Mouse (Mus musculus) lung, postnatal 14 days (tissue): Measurements from ENCODE around the gene Zglp1.
"Not testable (repeated sequence)": the region's sequence is repeated elsewhere in the genome, so short reads cannot be mapped to it uniquely, and the experiment has no call there.

ENCODE experiments used
- DNase-seq: peaks from one replicate; pipeline ENCODE4 v3.0.0; 2021

The Zglp1 gene

GRCm38 (mm10) chr9:21062928-21063327, 4.0 kb downstream of the Zglp1 start:
- DNase-seq: no peak

GRCm38 (mm10) chr9:21051578-21051977, 15.3 kb downstream of the Zglp1 start:
- DNase-seq: no peak

GRCm38 (mm10) chr9:21045235-21045634, 21.7 kb downstream of the Zglp1 start:
- no peak for DNase-seq

GRCm38 (mm10) chr9:21044785-21045184, 22.1 kb downstream of the Zglp1 start:
- DNase-seq: not testable (repeated sequence)

GRCm38 (mm10) chr9:21043563-21043962, 23.3 kb downstream of the Zglp1 start:
- DNase-seq: no peak

GRCm38 (mm10) chr9:21041308-21041707, 25.6 kb downstream of the Zglp1 start:
- DNase-seq: no peak

- no peak for DNase-seq
Measured at GRCm38 (mm10) chr9:21039779-21040178, 27.1 kb downstream of the Zglp1 start.

GRCm38 (mm10) chr9:21037481-21037891, 29.4 kb downstream of the Zglp1 start:
- no peak for DNase-seq

- no peak for DNase-seq
Measured at GRCm38 (mm10) chr9:21036666-21037065, 30.2 kb downstream of the Zglp1 start.

GRCm38 (mm10) chr9:21036161-21036560, 30.7 kb downstream of the Zglp1 start:
- DNase-seq: no peak

- DNase-seq: no peak
Measured at GRCm38 (mm10) chr9:21035586-21035985, 31.3 kb downstream of the Zglp1 start.

GRCm38 (mm10) chr9:21034481-21035085, 32.3 kb downstream of the Zglp1 start:
- no peak for DNase-seq

GRCm38 (mm10) chr9:21033136-21033535, 33.8 kb downstream of the Zglp1 start:
- peak; percentile 91 for DNase-seq

GRCm38 (mm10) chr9:21032491-21032890, 34.4 kb downstream of the Zglp1 start:
- no peak for DNase-seq

GRCm38 (mm10) chr9:21031896-21032351, 35.0 kb downstream of the Zglp1 start, which contains the start of gene Icam5:
Gene Icam5 (plus strand): TSS chr9:21032073.
- no peak for DNase-seq

- no peak for DNase-seq
Measured at GRCm38 (mm10) chr9:21031251-21031895, 35.5 kb downstream of the Zglp1 start.

GRCm38 (mm10) chr9:21030781-21031250, 36.1 kb downstream of the Zglp1 start:
- peak; percentile 92 for DNase-seq

GRCm38 (mm10) chr9:21030055-21030600, 36.8 kb downstream of the Zglp1 start:
- DNase-seq: no peak

- peak; percentile 90 for DNase-seq
Measured at GRCm38 (mm10) chr9:21029291-21030054, 37.4 kb downstream of the Zglp1 start, which contains the start of gene Icam4. Gene Icam4 (plus strand): TSS chr9:21029373.

GRCm38 (mm10) chr9:21028560-21029110, 38.3 kb downstream of the Zglp1 start:
- DNase-seq: no peak

- no peak for DNase-seq
Measured at GRCm38 (mm10) chr9:21027774-21028290, 39.1 kb downstream of the Zglp1 start.

GRCm38 (mm10) chr9:21026849-21027248, 40.0 kb downstream of the Zglp1 start:
- DNase-seq: no peak
